Mouse (Mus musculus): ENCODE data around the gene Rad51d. TPM values are rescaled to one million over a fixed set of nuclear protein-coding genes. Genes with fewer than 3 reads are reported as not detected.
A peak's percentile ranks its signal among the peaks of the same experiment; 100 is the strongest.
"Not testable (repeated sequence)": the region's sequence is repeated elsewhere in the genome, so short reads cannot be mapped to it uniquely, and the experiment has no call there.

Gene Rad51d
- polyA plus RNA-seq (2014; fragmentation: Nextera tagmentation; extraction: Ambion mirVana) = 11.4 and 17.2 TPM in 2 replicates

GRCm38 (mm10) chr11:82890342-82890762 is at the start of gene Rad51d:
TSS of gene Rad51d (minus strand) at chr11:82890614.
- H3K4me3 ChIP-seq (replicated peaks; ENCODE audit: low read depth, low read length) = peak within 1 kb of the TSS; percentile 57
- peak within 1 kb of the TSS; percentile 64 for H3K9ac ChIP-seq (replicated peaks; ENCODE audit: low read length)
- H3K4me2 ChIP-seq (ENCODE audit: low read length) = peak within 1 kb of the TSS; percentile 82
- ATAC-seq (ENCODE audit: low FRiP score, low TSS enrichment) (peak; percentile 88), DNase-seq (peak; percentile 97)
- H3K36me3 ChIP-seq (ENCODE audit: control insufficient read depth, insufficient read depth, low read length) = no peaks in the 10 kb centered on the region
- H3K4me1 ChIP-seq (ENCODE audit: control insufficient read depth, insufficient read depth, low read length) = peaks cover 16% of the 10 kb centered on the region
- under 1% methylated on average over 26 of the region's 26 CpGs for WGBS
- no peaks in the 10 kb centered on the region for H3K27me3 ChIP-seq (ENCODE audit: control insufficient read depth, insufficient read depth, low read length)
- peak within 1 kb of the TSS; percentile 6; the same call in 1 of the 2 replicates for H3K27ac ChIP-seq (replicated peaks; ENCODE audit: low read depth, low read length)
- H3K9me3 ChIP-seq (ENCODE audit: control insufficient read depth, low read length) = no peaks in the 10 kb centered on the region

GRCm38 (mm10) chr11:82933186-82933585 is 42.8 kb upstream of the Rad51d start:
- 1% methylated on average over 29 of the region's 29 CpGs for WGBS
- peaks cover 47% of the 10 kb centered on the region for H3K27me3 ChIP-seq (ENCODE audit: control insufficient read depth, insufficient read depth, low read length)
- no peak overlapping the region for H3K9ac ChIP-seq (replicated peaks; ENCODE audit: low read length)

GRCm38 (mm10) chr11:82931671-82932450 is 41.4 kb upstream of the Rad51d start:
- H3K36me3 ChIP-seq (ENCODE audit: control insufficient read depth, insufficient read depth, low read length); H3K4me1 ChIP-seq (ENCODE audit: control insufficient read depth, insufficient read depth, low read length); H3K9me3 ChIP-seq (ENCODE audit: control insufficient read depth, low read length); H3K27ac ChIP-seq (replicated peaks; ENCODE audit: low read depth, low read length); ATAC-seq (ENCODE audit: low FRiP score, low TSS enrichment): not testable (repeated sequence)
- Histone ChIP-seq H3K4me2 (ENCODE audit: low read length) (peak overlapping the region; percentile 96), H3K9ac (replicated peaks; ENCODE audit: low read length) (peak overlapping the region; percentile 49), H3K27me3 (ENCODE audit: control insufficient read depth, insufficient read depth, low read length) (peaks cover 49% of the 10 kb centered on the region), H3K4me3 (replicated peaks; ENCODE audit: low read depth, low read length) (peak overlapping the region; percentile 45)
- peak; percentile 29 for DNase-seq
- WGBS = 1% methylated on average over 116 of the region's 119 CpGs

More at GRCm38 (mm10) chr11:82933186-82933585, 42.8 kb upstream of the Rad51d start:
- H3K4me3 ChIP-seq (replicated peaks; ENCODE audit: low read depth, low read length) = peak overlapping the region; percentile 45
- DNase-seq = no peak
- H3K4me2 ChIP-seq (ENCODE audit: low read length) = peak overlapping the region; percentile 96
- H3K36me3 ChIP-seq (ENCODE audit: control insufficient read depth, insufficient read depth, low read length) = no peaks in the 10 kb centered on the region
- H3K27ac ChIP-seq (replicated peaks; ENCODE audit: low read depth, low read length) = no peak overlapping the region
- ATAC-seq (ENCODE audit: low FRiP score, low TSS enrichment) = no peak
- H3K4me1 ChIP-seq (ENCODE audit: control insufficient read depth, insufficient read depth, low read length) = no peaks in the 10 kb centered on the region
- no peaks in the 10 kb centered on the region for H3K9me3 ChIP-seq (ENCODE audit: control insufficient read depth, low read length)

GRCm38 (mm10) chr11:82931161-82931560 is 40.7 kb upstream of the Rad51d start:
- Histone ChIP-seq H3K4me2 (ENCODE audit: low read length) (peak overlapping the region; percentile 96), H3K9ac (replicated peaks; ENCODE audit: low read length) (peak overlapping the region; percentile 49; the same call in 1 of the 2 replicates), H3K4me3 (replicated peaks; ENCODE audit: low read depth, low read length) (peak overlapping the region; percentile 45), H3K27me3 (ENCODE audit: control insufficient read depth, insufficient read depth, low read length) (peaks cover 49% of the 10 kb centered on the region)
- not testable (repeated sequence) for ATAC-seq (ENCODE audit: low FRiP score, low TSS enrichment); H3K27ac ChIP-seq (replicated peaks; ENCODE audit: low read depth, low read length); H3K9me3 ChIP-seq (ENCODE audit: control insufficient read depth, low read length); H3K36me3 ChIP-seq (ENCODE audit: control insufficient read depth, insufficient read depth, low read length); H3K4me1 ChIP-seq (ENCODE audit: control insufficient read depth, insufficient read depth, low read length)
- peak; percentile 34 for DNase-seq
- WGBS = 0% methylated on average over 61 of the region's 63 CpGs

- Histone ChIP-seq H3K27me3 (ENCODE audit: control insufficient read depth, insufficient read depth, low read length) (peaks cover 49% of the 10 kb centered on the region), H3K4me2 (ENCODE audit: low read length) (peak overlapping the region; percentile 96), H3K9ac (replicated peaks; ENCODE audit: low read length) (peak overlapping the region; percentile 42), H3K4me3 (replicated peaks; ENCODE audit: low read depth, low read length) (peak overlapping the region; percentile 45)
- H3K36me3 ChIP-seq (ENCODE audit: control insufficient read depth, insufficient read depth, low read length); H3K27ac ChIP-seq (replicated peaks; ENCODE audit: low read depth, low read length); ATAC-seq (ENCODE audit: low FRiP score, low TSS enrichment); H3K4me1 ChIP-seq (ENCODE audit: control insufficient read depth, insufficient read depth, low read length); H3K9me3 ChIP-seq (ENCODE audit: control insufficient read depth, low read length): not testable (repeated sequence)
- WGBS = 1% methylated on average over 84 of the region's 85 CpGs
- DNase-seq = peak; percentile 42
These were observed 40.1 kb upstream of the Rad51d start for GRCm38 (mm10) chr11:82930391-82930955.

GRCm38 (mm10) chr11:82929633-82929950 is 39.2 kb upstream of the Rad51d start:
- Histone ChIP-seq H3K27me3 (ENCODE audit: control insufficient read depth, insufficient read depth, low read length) (peaks cover 44% of the 10 kb centered on the region), H3K9me3 (ENCODE audit: control insufficient read depth, low read length) (no peaks in the 10 kb centered on the region), H3K4me3 (replicated peaks; ENCODE audit: low read depth, low read length) (no peak overlapping the region), H3K27ac (replicated peaks; ENCODE audit: low read depth, low read length) (no peak overlapping the region), H3K4me1 (ENCODE audit: control insufficient read depth, insufficient read depth, low read length) (no peaks in the 10 kb centered on the region), H3K9ac (replicated peaks; ENCODE audit: low read length) (no peak overlapping the region), H3K4me2 (ENCODE audit: low read length) (peak overlapping the region; percentile 96; the same call in 1 of the 2 replicates), H3K36me3 (ENCODE audit: control insufficient read depth, insufficient read depth, low read length) (no peaks in the 10 kb centered on the region)
- ATAC-seq (ENCODE audit: low FRiP score, low TSS enrichment) (no peak), DNase-seq (no peak)
- 44% methylated on average over 3 of the region's 3 CpGs for whole genome bisulfite sequencing

GRCm38 (mm10) chr11:82928897-82929632 is 38.7 kb upstream of the Rad51d start:
- no peak for DNase-seq
- no peak overlapping the region for H3K9ac ChIP-seq (replicated peaks; ENCODE audit: low read length)
- peaks cover 39% of the 10 kb centered on the region for H3K27me3 ChIP-seq (ENCODE audit: control insufficient read depth, insufficient read depth, low read length)
- H3K27ac ChIP-seq (replicated peaks; ENCODE audit: low read depth, low read length) = no peak overlapping the region
- 33% methylated on average over 20 of the region's 20 CpGs for WGBS
- H3K9me3 ChIP-seq (ENCODE audit: control insufficient read depth, low read length) = no peaks in the 10 kb centered on the region
- no peak for ATAC-seq (ENCODE audit: low FRiP score, low TSS enrichment)
- no peaks in the 10 kb centered on the region for H3K4me1 ChIP-seq (ENCODE audit: control insufficient read depth, insufficient read depth, low read length)
- H3K4me2 ChIP-seq (ENCODE audit: low read length) = no peak overlapping the region
- no peaks in the 10 kb centered on the region for H3K36me3 ChIP-seq (ENCODE audit: control insufficient read depth, insufficient read depth, low read length)
- no peak overlapping the region for H3K4me3 ChIP-seq (replicated peaks; ENCODE audit: low read depth, low read length)

- not testable (repeated sequence) for H3K9me3 ChIP-seq (ENCODE audit: control insufficient read depth, low read length); H3K27ac ChIP-seq (replicated peaks; ENCODE audit: low read depth, low read length); H3K36me3 ChIP-seq (ENCODE audit: control insufficient read depth, insufficient read depth, low read length); H3K4me2 ChIP-seq (ENCODE audit: low read length); H3K9ac ChIP-seq (replicated peaks; ENCODE audit: low read length); DNase-seq; H3K4me3 ChIP-seq (replicated peaks; ENCODE audit: low read depth, low read length); H3K4me1 ChIP-seq (ENCODE audit: control insufficient read depth, insufficient read depth, low read length); ATAC-seq (ENCODE audit: low FRiP score, low TSS enrichment)
- peaks cover 13% of the 10 kb centered on the region for H3K27me3 ChIP-seq (ENCODE audit: control insufficient read depth, insufficient read depth, low read length)
- WGBS = 93% methylated on average over 6 of the region's 6 CpGs
These were observed 33.5 kb upstream of the Rad51d start for GRCm38 (mm10) chr11:82923910-82924309.
